Mouse (Mus musculus) kidney, adult 2 months (tissue): ENCODE measurements around the gene Prrx1.

ENCODE experiments used
- CTCF ChIP-seq: fragments of 200-500 bp; conservative IDR thresholded peaks from 2 replicates; pipeline ENCODE4 v1.5.1; 2011; ENCODE audit warnings: low read depth, mild to moderate bottlenecking, control low read depth, low read length, moderate library complexity, mixed read lengths; ENCODE audit not compliant: insufficient read depth, insufficient read length
- POLR2A ChIP-seq: fragments of 200-500 bp; IDR thresholded peaks from one replicate; pipeline ENCODE4 v1.6.1; 2011; ENCODE audit warnings: low read depth, low read length, control low read depth

GRCm38 (mm10) chr1:163251766-163252165 lies 61.7 kb downstream of the Prrx1 start:
- TF ChIP-seq POLR2A = no peak
- TF ChIP-seq CTCF = no peak
